Mouse (Mus musculus) testis, adult 2 months (tissue): Measurements from ENCODE around the gene Gm5728. TPM values are rescaled to one million over a fixed set of nuclear protein-coding genes. Genes with fewer than 3 reads are reported as not detected.
"Not testable (repeated sequence)": the region's sequence is repeated elsewhere in the genome, so short reads cannot be mapped to it uniquely, and the experiment has no call there.

ENCODE experiments used
- H3K27ac ChIP-seq: fragments of 200-500 bp; 2 replicates; pipeline ENCODE4 v1.5.1; 2012; ENCODE audit warnings: low read depth, low read length; ENCODE audit not compliant: control insufficient read depth, insufficient read depth
- H3K27me3 ChIP-seq: fragments of 200-500 bp; 2 replicates; pipeline ENCODE4 v1.6.1; 2012; ENCODE audit warnings: mild to moderate bottlenecking, low read length, moderate library complexity; ENCODE audit not compliant: control insufficient read depth, insufficient read depth
- H3K36me3 ChIP-seq: fragments of 200-500 bp; 2 replicates; pipeline ENCODE4 v1.6.1; 2012; ENCODE audit warnings: mild to moderate bottlenecking, low read length; ENCODE audit not compliant: control insufficient read depth, insufficient read depth
- H3K4me1 ChIP-seq: fragments of 200-500 bp; 2 replicates; pipeline ENCODE4 v1.6.1; 2012; ENCODE audit warnings: low read length; ENCODE audit not compliant: control insufficient read depth, insufficient read depth
- H3K4me3 ChIP-seq: fragments of 200-500 bp; 2 replicates; pipeline ENCODE4 v1.5.1; 2012; ENCODE audit warnings: low read depth, mild to moderate bottlenecking, low read length, moderate library complexity, mixed read lengths; ENCODE audit not compliant: control insufficient read depth
- polyA plus RNA-seq: library from polyadenylated mRNA; depleted of rRNA; stranded (reverse); fragments of >200 nt; gene quantifications from 2 replicates; pipeline ENCODE4 v1.2.3, GENCODE M21; 2012; rRNA removed

Gene Gm5728
- not detected in 2 replicates for polyA plus RNA-seq

DNA sequence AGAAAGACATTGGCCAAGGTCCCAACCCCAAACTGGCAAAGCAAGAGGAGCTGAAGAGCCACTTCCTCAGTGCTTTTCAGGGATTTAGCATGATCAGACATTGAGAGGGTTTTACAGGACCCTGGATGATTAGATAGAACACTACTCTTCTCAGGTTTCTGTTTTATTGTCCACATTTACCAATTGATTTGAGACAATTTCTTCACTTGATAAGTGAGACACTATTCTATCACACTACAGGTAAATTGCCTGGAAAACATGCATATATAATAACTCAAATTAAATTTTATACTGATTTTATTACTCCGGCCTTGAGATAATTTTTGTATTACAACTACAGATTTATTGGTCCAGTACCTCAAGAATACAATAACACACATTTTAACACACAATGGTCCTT, at the start of gene Gm5728:
Gene Gm5728 (minus strand): TSS at position 101 of the 400 bp plus-strand sequence.
- H3K27me3 ChIP-seq, H3K27ac ChIP-seq, H3K4me3 ChIP-seq, H3K36me3 ChIP-seq, H3K4me1 ChIP-seq: not testable (repeated sequence)

DNA sequence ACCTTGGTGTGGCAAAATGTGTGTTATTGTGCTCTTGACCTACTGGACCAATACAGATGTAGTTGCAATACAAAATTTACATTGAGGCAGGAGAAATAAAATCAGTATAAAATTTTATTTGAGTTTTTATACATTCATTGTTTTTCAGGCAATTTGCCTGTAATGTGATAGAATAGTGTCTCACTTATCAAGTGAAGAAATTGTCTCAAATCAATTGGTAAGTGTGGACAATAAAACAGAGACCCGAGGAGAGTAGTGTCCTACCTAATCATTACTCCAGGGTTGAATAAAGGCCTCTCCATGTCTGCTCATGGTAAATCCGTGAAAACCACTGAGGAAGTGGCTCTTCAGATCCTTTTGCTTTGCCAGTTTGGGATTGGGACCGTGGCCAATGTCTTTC, 42.4 kb upstream of the Gm5728 start, which contains the start of gene Vmn1r100:
Gene Vmn1r100 (plus strand): TSS at position 301 of the 400 bp plus-strand sequence.
- H3K4me3 ChIP-seq, H3K27ac ChIP-seq, H3K27me3 ChIP-seq, H3K4me1 ChIP-seq, H3K36me3 ChIP-seq: not testable (repeated sequence)

DNA sequence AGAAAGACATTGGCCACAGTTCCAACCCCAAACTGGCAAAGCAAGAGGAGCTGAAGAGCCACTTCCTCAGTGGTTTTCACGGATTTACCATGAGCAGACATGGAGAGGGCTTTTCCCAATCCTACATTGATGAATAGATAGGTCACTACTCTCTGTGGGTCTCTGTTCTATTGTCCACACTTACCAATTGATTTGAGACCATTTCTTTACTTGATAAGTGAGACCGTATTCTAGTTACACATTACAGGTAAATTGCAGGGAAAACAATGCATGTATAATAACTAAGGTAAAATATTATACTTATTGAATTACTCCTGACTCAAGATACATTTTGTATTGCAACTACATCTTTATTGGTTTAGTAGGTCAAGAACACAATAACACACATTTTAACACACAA, 41.2 kb downstream of the Gm5728 start, which contains the start of gene Gm4133:
Gene Gm4133 (minus strand): TSS at position 101 of the 400 bp plus-strand sequence.
- H3K27ac ChIP-seq, H3K4me1 ChIP-seq, H3K4me3 ChIP-seq, H3K27me3 ChIP-seq, H3K36me3 ChIP-seq: not testable (repeated sequence)

Other genes with a start within 250 kb of the Gm5728 start
- gene Vmn1r93, start 236.3 kb downstream of the Gm5728 start, polyA plus RNA-seq, result not detected in 2 replicates
- not detected in 2 replicates for gene Vmn1r94, start 207.0 kb downstream of the Gm5728 start, polyA plus RNA-seq
- gene Vmn1r95, start 181.7 kb downstream of the Gm5728 start, polyA plus RNA-seq, result not detected in 2 replicates
- gene Gm6164, start 169.8 kb downstream of the Gm5728 start, polyA plus RNA-seq, result not detected in 2 replicates
- not detected in 2 replicates for gene Gm4498, start 141.6 kb downstream of the Gm5728 start, polyA plus RNA-seq
- gene Gm5890, start 112.6 kb downstream of the Gm5728 start, polyA plus RNA-seq, result 0.07 and 0.18 TPM in 2 replicates
- not detected in 2 replicates for gene Gm4133, start 41.3 kb downstream of the Gm5728 start, polyA plus RNA-seq
- gene Vmn1r100, start 42.5 kb upstream of the Gm5728 start, polyA plus RNA-seq, result not detected in 2 replicates
- not detected in 2 replicates for gene Vmn1r101, start 67.2 kb upstream of the Gm5728 start, polyA plus RNA-seq
- gene Gm10670, start 99.5 kb upstream of the Gm5728 start, polyA plus RNA-seq, result not detected in 2 replicates
- gene Vmn1r103, start 135.1 kb upstream of the Gm5728 start, polyA plus RNA-seq, result not detected in 2 replicates
- not detected in 2 replicates for gene Vmn1r104, start 158.4 kb upstream of the Gm5728 start, polyA plus RNA-seq
- not detected in 2 replicates for gene Gm5726, start 170.3 kb upstream of the Gm5728 start, polyA plus RNA-seq
- gene Gm4141, start 200.8 kb upstream of the Gm5728 start, polyA plus RNA-seq, result not detected in 2 replicates
- gene Gm4513, start 223.6 kb upstream of the Gm5728 start, polyA plus RNA-seq, result 0.48 and 0.54 TPM in 2 replicates